ENCODE assay signal across 28 mouse cellular contexts in the genomic region with DNA sequence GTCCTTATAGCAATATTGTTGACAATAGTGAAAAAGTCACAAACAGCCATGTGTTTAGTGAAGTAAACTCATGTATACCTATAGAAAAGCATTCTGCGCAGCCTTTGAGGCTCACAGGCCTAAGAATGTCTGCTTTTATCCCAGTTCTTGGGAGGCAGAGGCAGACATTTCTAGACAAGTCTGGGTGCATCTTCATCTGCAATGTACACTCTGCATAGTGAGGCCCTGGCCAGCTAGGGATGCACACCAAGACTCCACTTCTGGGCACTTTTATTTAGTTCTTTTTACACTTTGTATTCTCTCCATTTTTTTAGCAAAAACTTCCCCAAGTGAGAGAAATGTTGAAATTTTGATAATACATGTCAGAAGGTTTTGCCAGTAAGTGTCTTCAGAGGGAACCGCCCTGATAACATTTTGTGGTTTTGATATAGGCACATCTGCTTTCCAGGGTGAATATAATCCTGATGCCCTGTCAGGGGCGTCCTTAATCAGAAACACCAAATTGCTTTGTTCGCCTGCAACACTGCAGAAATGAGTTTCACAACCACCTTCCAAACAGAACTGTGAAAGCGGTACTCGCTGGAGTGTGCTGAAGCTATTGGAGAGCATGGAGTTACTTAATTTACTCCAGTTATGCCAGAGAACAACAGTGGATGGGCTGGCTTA. TPM values are rescaled to one million over a fixed set of nuclear protein-coding genes. Genes with fewer than 3 reads are reported as not detected.
DNase-seq lines count a peak whose midpoint lies in the region; ATAC-seq and TF ChIP-seq lines count a peak whose summit lies in the region.
"Had no signal": no experiment of that assay in that cellular context is flagged by ENCODE, and none has a peak within 500 bp of the region (broad histone marks: within the 10 kb centered on the region; RNA-seq: fewer than 3 reads in every experiment).

No protein-coding gene starts in this region.

- intact Hi-C loops in gastrocnemius, adult 2 months (cut with DNase I), result no loop called here

- WGBS in thymus, adult 2 months, result 60% methylated on average over 6 of the region's 6 CpGs
- 24% methylated on average over 6 of the region's 6 CpGs for WGBS in liver, embryonic 15.5 days (ENCODE audit: insufficient replicate concordance)
- WGBS in forebrain, embryonic 13.5 days, result 89% methylated on average over 6 of the region's 6 CpGs
- 93% methylated on average over 6 of the region's 6 CpGs for WGBS in neural tube, embryonic 15.5 days
- 87% methylated on average over 6 of the region's 6 CpGs for WGBS in forebrain, embryonic 12.5 days

- H3K36me3 ChIP-seq in thymus, adult 2 months (ENCODE audit: control insufficient read depth, insufficient read depth, low read length), result no peaks in the 10 kb centered on the region
- no peaks in the 10 kb centered on the region for H3K36me3 ChIP-seq in liver, embryonic 15.5 days (replicated peaks)
- H3K36me3 ChIP-seq in forebrain, embryonic 13.5 days (ENCODE audit: poor library complexity, severe bottlenecking), result no peaks in the 10 kb centered on the region
- H3K36me3 ChIP-seq in neural tube, embryonic 15.5 days, result no peaks in the 10 kb centered on the region
- H3K36me3 ChIP-seq in forebrain, embryonic 12.5 days (replicated peaks), result no peaks in the 10 kb centered on the region
- H3K36me3 ChIP-seq: embryonic facial prominence, embryonic 13.5 days; intestine, embryonic 15.5 days; neural tube, embryonic 12.5 days; stomach, embryonic 15.5 days had no signal

- no peak for DNase-seq in thymus, adult 2 months
- DNase-seq in thymus, postnatal 0 days (ENCODE audit: low spot score), result no peak
- no peak for DNase-seq in gastrocnemius, adult 2 months
- DNase-seq: adrenal gland, adult 8-10 months; cerebellum, adult 2 months; cerebellum, postnatal 25 days; embryo, embryonic 11 days; gastrocnemius, postnatal 10 days; heart, adult 11 months; kidney, adult 8-10 months; kidney, postnatal 10 days; lung, adult 18-20 months; lung, postnatal 10 days; midbrain, embryonic 14.5 days; right cerebral cortex, postnatal 4 days; thymus, adult 18-20 months had no signal

- no peaks in the 10 kb centered on the region for H3K27me3 ChIP-seq in thymus, adult 2 months (ENCODE audit: control insufficient read depth, insufficient read depth, low read length)
- H3K27me3 ChIP-seq in liver, embryonic 15.5 days, result no peaks in the 10 kb centered on the region
- no peaks in the 10 kb centered on the region for H3K27me3 ChIP-seq in forebrain, embryonic 13.5 days
- no peaks in the 10 kb centered on the region for H3K27me3 ChIP-seq in neural tube, embryonic 15.5 days (replicated peaks)
- H3K27me3 ChIP-seq in forebrain, embryonic 12.5 days, result no peaks in the 10 kb centered on the region
- H3K27me3 ChIP-seq: embryonic facial prominence, embryonic 13.5 days; intestine, embryonic 15.5 days; megakaryocyte, embryonic 14.5 days; neural tube, embryonic 12.5 days; stomach, embryonic 15.5 days had no signal

- peak; percentile 81 for ATAC-seq in granulocyte monocyte progenitor cell, adult 5-6 weeks (replicated peaks; ENCODE audit: poor library complexity, severe bottlenecking)
- ATAC-seq in liver, embryonic 15.5 days (ENCODE audit: insufficient read depth), result peak; percentile 81
- no peak for ATAC-seq in forebrain, embryonic 13.5 days
- ATAC-seq in neural tube, embryonic 15.5 days (ENCODE audit: low FRiP score), result no peak
- no peak for ATAC-seq in forebrain, embryonic 12.5 days (ENCODE audit: low FRiP score)
- ATAC-seq: hindbrain, embryonic 16.5 days; intestine, embryonic 15.5 days had no signal

- no peak for TF ChIP-seq CTCF in thymus, adult 2 months (IDR thresholded peaks at IDR 0.05; ENCODE audit: borderline replicate concordance, control insufficient read depth, extremely low read depth, insufficient read depth, low read length, poor library complexity)
- no peak for TF ChIP-seq CTCF in gastrocnemius, adult 2 months (IDR thresholded peaks at IDR 0.05)

- TF ChIP-seq POLR2A in thymus, adult 2 months (IDR thresholded peaks at IDR 0.05; ENCODE audit: control insufficient read depth, extremely low read depth, insufficient read depth, low read length, poor library complexity), result no peak

- H3K4me1 ChIP-seq in thymus, adult 2 months (replicated peaks; ENCODE audit: control insufficient read depth, insufficient read depth, low read length), result peaks cover 32% of the 10 kb centered on the region
- H3K4me1 ChIP-seq in liver, embryonic 15.5 days (replicated peaks), result peaks cover 52% of the 10 kb centered on the region
- no peaks in the 10 kb centered on the region for H3K4me1 ChIP-seq in forebrain, embryonic 13.5 days
- H3K4me1 ChIP-seq in neural tube, embryonic 15.5 days, result no peaks in the 10 kb centered on the region
- no peaks in the 10 kb centered on the region; the same call in 1 of the 2 replicates for H3K4me1 ChIP-seq in forebrain, embryonic 12.5 days
- H3K4me1 ChIP-seq: embryonic facial prominence, embryonic 13.5 days; intestine, embryonic 15.5 days; neural tube, embryonic 12.5 days; stomach, embryonic 15.5 days had no signal

- peak overlapping the region; percentile 47 for H3K4me2 ChIP-seq in liver, embryonic 15.5 days
- H3K4me2 ChIP-seq in forebrain, embryonic 13.5 days, result no peak overlapping the region
- H3K4me2 ChIP-seq in neural tube, embryonic 15.5 days, result no peak overlapping the region
- H3K4me2 ChIP-seq in forebrain, embryonic 12.5 days, result no peak overlapping the region
- H3K4me2 ChIP-seq: embryonic facial prominence, embryonic 13.5 days; heart, embryonic 11.5 days; intestine, embryonic 15.5 days; neural tube, embryonic 12.5 days; stomach, embryonic 15.5 days had no signal

- H3K4me3 ChIP-seq in thymus, adult 2 months (ENCODE audit: control insufficient read depth, insufficient read depth, low read length), result no peak overlapping the region
- no peak overlapping the region for H3K4me3 ChIP-seq in liver, embryonic 15.5 days (replicated peaks)
- H3K4me3 ChIP-seq in forebrain, embryonic 13.5 days, result no peak overlapping the region
- no peak overlapping the region for H3K4me3 ChIP-seq in neural tube, embryonic 15.5 days (replicated peaks)
- H3K4me3 ChIP-seq in gastrocnemius, adult 2 months, result no peak overlapping the region
- H3K4me3 ChIP-seq in forebrain, embryonic 12.5 days (replicated peaks), result no peak overlapping the region
- H3K4me3 ChIP-seq: embryonic facial prominence, embryonic 13.5 days; intestine, embryonic 15.5 days; megakaryocyte, embryonic 14.5 days; neural tube, embryonic 12.5 days; stomach, embryonic 15.5 days had no signal

- H3K9me3 ChIP-seq in liver, embryonic 15.5 days (replicated peaks), result no peaks in the 10 kb centered on the region
- H3K9me3 ChIP-seq in forebrain, embryonic 13.5 days (replicated peaks), result no peaks in the 10 kb centered on the region
- no peaks in the 10 kb centered on the region for H3K9me3 ChIP-seq in neural tube, embryonic 15.5 days (replicated peaks)
- H3K9me3 ChIP-seq in forebrain, embryonic 12.5 days, result no peaks in the 10 kb centered on the region
- H3K9me3 ChIP-seq: embryonic facial prominence, embryonic 13.5 days; intestine, embryonic 15.5 days; megakaryocyte, embryonic 14.5 days; neural tube, embryonic 12.5 days; stomach, embryonic 15.5 days had no signal

- H3K9ac ChIP-seq in liver, embryonic 15.5 days, result peak overlapping the region; percentile 10; the same call in 1 of the 2 replicates
- H3K9ac ChIP-seq in forebrain, embryonic 13.5 days, result no peak overlapping the region
- H3K9ac ChIP-seq in neural tube, embryonic 15.5 days (replicated peaks), result no peak overlapping the region
- H3K9ac ChIP-seq in forebrain, embryonic 12.5 days, result no peak overlapping the region
- H3K9ac ChIP-seq: embryonic facial prominence, embryonic 13.5 days; intestine, embryonic 15.5 days; neural tube, embryonic 12.5 days; stomach, embryonic 15.5 days had no signal

- H3K27ac ChIP-seq in thymus, adult 2 months (ENCODE audit: control insufficient read depth, insufficient read depth, low read length), result peak overlapping the region; percentile 61; the same call in 1 of the 2 replicates
- peak overlapping the region; percentile 87 for H3K27ac ChIP-seq in liver, embryonic 15.5 days (replicated peaks)
- no peak overlapping the region for H3K27ac ChIP-seq in forebrain, embryonic 13.5 days
- H3K27ac ChIP-seq in neural tube, embryonic 15.5 days (replicated peaks), result no peak overlapping the region
- H3K27ac ChIP-seq in gastrocnemius, adult 2 months, result no peak overlapping the region
- H3K27ac ChIP-seq in forebrain, embryonic 12.5 days, result no peak overlapping the region
- H3K27ac ChIP-seq: embryonic facial prominence, embryonic 13.5 days; intestine, embryonic 15.5 days; neural tube, embryonic 12.5 days; stomach, embryonic 15.5 days had no signal

RNA-seq across cellular contexts. Expression of a gene that starts 54.1 kb away (rescaled TPM):
- 27.8 and 33.5 TPM in 2 replicates for polyA plus RNA-seq in thymus, adult 2 months (2012; rRNA removed)
- polyA plus RNA-seq in thymus, postnatal 0 days (2015; fragmentation: Nextera tagmentation; extraction: Ambion mirVana), result 81.6 and 83.6 TPM in 2 replicates
- 53.8 and 73.3 TPM in 2 replicates for total RNA-seq in granulocyte monocyte progenitor cell, adult 5-6 weeks (2014; fragmentation: Nextera tagmentation)
- total RNA-seq in granulocyte monocyte progenitor cell, adult 5-6 weeks (2017), result 81.5 and 87.9 TPM in 2 replicates
- polyA plus RNA-seq in liver, embryonic 15.5 days (2015; fragmentation: Nextera tagmentation; extraction: Ambion mirVana), result 56.8 and 56.9 TPM in 2 replicates
- 108 and 120 TPM in 2 replicates for polyA plus RNA-seq in forebrain, embryonic 13.5 days (2015; fragmentation: Nextera tagmentation; extraction: Ambion mirVana)
- polyA plus RNA-seq in neural tube, embryonic 15.5 days (2015; fragmentation: Nextera tagmentation; extraction: Ambion mirVana), result 86.5 and 93.3 TPM in 2 replicates
- total RNA-seq in gastrocnemius, adult 2 months (2021), result 10 to 100 TPM; 63.3 to 64.3 TPM
- 131 and 139 TPM in 2 replicates for polyA plus RNA-seq in forebrain, embryonic 12.5 days (2016; fragmentation: Nextera tagmentation; extraction: Ambion mirVana)

Comparison
In these comparisons a context has a peak if more than half of its experiments do, and no peak if none do; other contexts are left out.
1. H3K27ac ChIP-seq: peak in thymus, adult 2 months (single experiment) and liver, embryonic 15.5 days (single experiment); none in forebrain, embryonic 13.5 days (single experiment), neural tube, embryonic 15.5 days (single experiment), gastrocnemius, adult 2 months (single experiment) and forebrain, embryonic 12.5 days (single experiment).
2. ATAC-seq: peak in granulocyte monocyte progenitor cell, adult 5-6 weeks (single experiment) and liver, embryonic 15.5 days (single experiment); none in forebrain, embryonic 13.5 days (single experiment), neural tube, embryonic 15.5 days (single experiment) and forebrain, embryonic 12.5 days (single experiment).